Mouse (Mus musculus): ENCODE results near the gene Ino80e.

The Ino80e gene

DNA sequence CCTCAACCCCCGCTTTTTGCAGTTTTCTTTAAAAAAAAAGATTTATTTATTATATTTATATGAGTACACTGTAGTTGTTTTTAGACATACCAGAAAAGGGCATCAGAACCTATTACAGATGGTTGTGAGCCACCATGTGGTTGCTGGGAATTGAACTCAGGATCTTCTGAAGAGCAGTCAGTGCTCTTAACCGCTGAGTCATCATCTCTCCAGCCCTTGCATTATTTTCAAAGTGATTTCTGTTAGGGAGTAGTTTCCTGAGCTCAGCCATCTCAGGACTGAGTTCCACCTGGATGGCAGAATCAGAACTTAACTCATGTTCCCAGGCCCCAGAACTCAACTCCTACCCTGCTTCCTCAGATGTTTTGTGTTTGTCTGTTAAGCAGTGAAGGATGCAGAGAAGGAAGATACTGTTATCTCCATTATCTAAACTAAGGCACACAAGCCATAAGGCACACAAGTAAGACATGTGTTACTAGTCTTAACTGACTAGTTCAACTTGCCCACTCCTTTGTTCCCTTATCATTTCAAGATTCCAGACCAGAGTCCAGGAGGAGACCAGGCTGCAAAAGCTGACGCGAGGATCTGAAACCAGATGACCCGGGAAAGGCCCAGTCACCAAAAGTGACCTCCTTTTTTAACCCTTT lies 52.3 kb downstream of the Ino80e start:
- no peak for DNase-seq

GRCm38 (mm10) chr7:126808703-126809455 lies 53.3 kb downstream of the Ino80e start:
- peak; percentile 89 to 91 for DNase-seq

- no peak for DNase-seq
These were observed 54.8 kb downstream of the Ino80e start for GRCm38 (mm10) chr7:126807405-126807804.

- DNase-seq = peak; percentile 82 to 88
These were observed 55.2 kb downstream of the Ino80e start for GRCm38 (mm10) chr7:126806956-126807355.

GRCm38 (mm10) chr7:126803751-126804150 lies 58.4 kb downstream of the Ino80e start:
- no peak for DNase-seq

DNA sequence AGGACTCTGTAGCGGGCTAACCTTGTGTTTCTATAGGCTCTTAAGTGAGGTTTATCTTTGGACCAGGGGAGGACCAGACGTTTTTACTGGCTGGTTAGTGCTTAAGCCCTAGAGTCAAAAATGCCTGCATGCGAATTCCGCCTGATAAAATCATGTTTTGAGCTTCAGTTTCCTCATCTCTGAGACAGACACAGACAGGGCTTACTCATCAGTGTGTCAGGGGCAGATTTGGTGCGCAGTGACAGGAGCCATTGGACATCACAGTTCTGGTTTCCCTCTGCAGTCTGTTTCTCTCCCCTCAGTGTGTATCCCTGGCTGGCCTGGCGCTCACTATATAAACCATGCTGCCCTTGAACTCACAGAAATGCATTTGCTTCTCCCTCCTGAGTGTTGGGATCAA lies 59.0 kb downstream of the Ino80e start:
- DNase-seq = no peak

DNA sequence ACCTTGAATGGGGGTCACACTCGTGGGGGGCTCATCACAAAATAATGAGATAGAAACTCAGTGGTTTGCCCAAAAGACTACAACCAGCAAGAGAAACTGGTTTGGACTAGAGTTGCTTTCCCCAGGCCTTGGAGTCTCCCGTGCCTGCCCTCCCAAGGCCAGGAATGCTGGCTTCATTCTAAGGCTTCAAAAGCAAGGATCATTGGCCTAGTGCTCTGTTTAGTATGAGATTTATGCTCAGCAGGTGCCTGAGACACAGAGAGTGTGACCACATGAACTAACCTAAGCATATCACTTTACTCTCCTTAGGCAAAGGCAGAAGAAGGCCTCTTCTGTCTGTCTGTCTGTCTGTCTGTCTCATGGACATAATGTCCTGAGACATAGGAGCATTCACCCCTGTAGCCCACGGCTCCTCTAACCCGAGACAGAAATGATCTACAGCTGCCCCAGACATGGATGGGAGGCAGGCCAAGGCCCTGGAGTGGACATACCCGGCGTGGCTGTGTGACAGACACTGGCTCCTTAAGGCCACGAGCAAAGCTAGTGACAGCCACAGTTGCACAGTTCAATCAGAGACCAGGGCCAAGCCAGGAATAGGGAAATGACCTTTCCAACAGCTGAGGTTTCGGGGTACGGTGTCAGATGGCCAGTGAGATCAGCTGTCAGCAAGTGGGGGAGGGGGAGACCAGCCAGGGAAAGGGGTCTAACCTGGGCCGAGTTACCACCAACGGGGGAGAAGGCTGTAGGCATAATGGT lies 59.9 kb downstream of the Ino80e start:
- DNase-seq = no peak

- DNase-seq = no peak
These were observed 61.1 kb downstream of the Ino80e start for GRCm38 (mm10) chr7:126801057-126801422.

All from lung, adult 18-20 months (tissue).